Mouse (Mus musculus): ENCODE results near the gene Mcm9. TPM values are rescaled to one million over a fixed set of nuclear protein-coding genes. Genes with fewer than 3 reads are reported as not detected.
A peak's percentile ranks its signal among the peaks of the same experiment; 100 is the strongest.

Gene Mcm9
- total and polyA plus RNA-seq, 2 experiments from 2014 or later = 7.7 to 8.0 TPM

GRCm38 (mm10) chr10:53598821-53599220 is 31.4 kb downstream of the Mcm9 start:
- Histone ChIP-seq H3K27ac (no peak overlapping the region), H3K4me2 (ENCODE audit: low read depth, low read length) (peak overlapping the region; percentile 77), H3K9me3 (ENCODE audit: low read length) (no peaks in the 10 kb centered on the region), H3K9ac (replicated peaks; ENCODE audit: low read length) (no peak overlapping the region), H3K36me3 (ENCODE audit: insufficient read depth, low read length) (no peaks in the 10 kb centered on the region), H3K4me3 (ENCODE audit: low read length) (peak overlapping the region; percentile 65; the same call in 1 of the 2 replicates), H3K27me3 (ENCODE audit: insufficient read depth, low read length) (no peaks in the 10 kb centered on the region), H3K4me1 (ENCODE audit: insufficient read depth, low read length) (peaks cover 10% of the 10 kb centered on the region; the same call in 1 of the 2 replicates)
- TF ChIP-seq CTCF (IDR thresholded peaks at IDR 0.05; ENCODE audit: low read depth) = peak; percentile 31
- WGBS = 54% methylated on average over 5 of the region's 5 CpGs
- ATAC-seq (no peak), DNase-seq (ENCODE audit: low spot score) (peak; percentile 24)

DNA sequence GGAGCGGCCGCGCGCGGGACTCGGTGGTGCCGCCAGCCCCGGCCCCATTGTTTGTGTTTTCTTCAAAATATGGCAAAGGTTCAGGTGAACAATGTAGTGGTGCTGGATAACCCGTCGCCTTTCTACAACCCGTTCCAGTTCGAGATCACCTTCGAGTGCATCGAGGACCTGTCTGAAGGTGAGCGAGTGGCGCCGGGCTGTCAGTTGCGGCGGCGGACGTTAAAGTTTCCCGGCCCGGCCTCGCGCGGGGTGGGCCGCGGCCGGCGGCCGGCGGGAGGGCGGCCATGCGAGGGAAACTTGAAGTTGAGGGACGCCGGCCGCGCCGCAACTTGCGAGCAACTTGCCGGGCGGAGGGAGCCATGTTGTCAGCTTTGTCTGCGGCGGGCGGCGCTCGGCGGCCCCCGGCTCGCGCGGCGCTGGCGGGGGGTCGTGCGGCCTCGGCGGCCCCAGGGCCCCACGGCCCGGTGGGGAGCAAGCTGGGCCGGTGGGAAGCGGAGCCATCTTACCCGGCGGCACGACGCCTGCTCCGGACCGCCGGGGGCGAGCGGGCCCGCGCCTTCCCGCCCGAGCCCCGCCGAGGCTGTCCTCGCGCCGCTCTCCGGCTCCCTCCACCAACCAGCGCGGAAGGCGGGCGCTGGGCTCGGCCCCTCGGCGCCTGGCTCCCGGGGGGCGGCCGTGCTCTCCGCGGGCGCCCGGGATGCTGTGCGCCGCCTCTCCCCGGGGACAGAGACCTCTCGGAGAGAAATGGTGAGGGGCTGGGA is 32.9 kb downstream of the Mcm9 start:
- Histone ChIP-seq H3K27ac (peak overlapping the region; percentile 93), H3K4me3 (ENCODE audit: low read length) (peak overlapping the region; percentile 65), H3K4me2 (ENCODE audit: low read depth, low read length) (peak overlapping the region; percentile 77), H3K9me3 (ENCODE audit: low read length) (no peaks in the 10 kb centered on the region), H3K27me3 (ENCODE audit: insufficient read depth, low read length) (no peaks in the 10 kb centered on the region), H3K36me3 (ENCODE audit: insufficient read depth, low read length) (no peaks in the 10 kb centered on the region), H3K4me1 (ENCODE audit: insufficient read depth, low read length) (peaks cover 10% of the 10 kb centered on the region; the same call in 1 of the 2 replicates), H3K9ac (replicated peaks; ENCODE audit: low read length) (peak overlapping the region; percentile 76)
- WGBS = under 1% methylated on average over 89 of the region's 99 CpGs
- TF ChIP-seq CTCF (IDR thresholded peaks at IDR 0.05; ENCODE audit: low read depth) = no peak
- ATAC-seq (peak; percentile 16), DNase-seq (ENCODE audit: low spot score) (peak; percentile 61)

- Histone ChIP-seq H3K4me2 (ENCODE audit: low read depth, low read length) (peak within 1 kb of the TSS; percentile 77), H3K36me3 (ENCODE audit: insufficient read depth, low read length) (no peaks in the 10 kb centered on the region), H3K27ac (peak within 1 kb of the TSS; percentile 93), H3K4me1 (ENCODE audit: insufficient read depth, low read length) (peaks cover 10% of the 10 kb centered on the region; the same call in 1 of the 2 replicates), H3K27me3 (ENCODE audit: insufficient read depth, low read length) (no peaks in the 10 kb centered on the region), H3K4me3 (ENCODE audit: low read length) (peak within 1 kb of the TSS; percentile 65), H3K9me3 (ENCODE audit: low read length) (no peaks in the 10 kb centered on the region), H3K9ac (replicated peaks; ENCODE audit: low read length) (peak within 1 kb of the TSS; percentile 76)
- peak; percentile 98 for DNase-seq (ENCODE audit: low spot score)
- peak; percentile 74 for TF ChIP-seq CTCF (IDR thresholded peaks at IDR 0.05; ENCODE audit: low read depth)
- under 1% methylated on average over 49 of the region's 52 CpGs for WGBS
- ATAC-seq = peak; percentile 97
These were observed 33.5 kb downstream of the Mcm9 start, which contains the start of gene Asf1a for GRCm38 (mm10) chr10:53596677-53597120. Gene Asf1a (plus strand): TSS chr10:53596757.

DNA sequence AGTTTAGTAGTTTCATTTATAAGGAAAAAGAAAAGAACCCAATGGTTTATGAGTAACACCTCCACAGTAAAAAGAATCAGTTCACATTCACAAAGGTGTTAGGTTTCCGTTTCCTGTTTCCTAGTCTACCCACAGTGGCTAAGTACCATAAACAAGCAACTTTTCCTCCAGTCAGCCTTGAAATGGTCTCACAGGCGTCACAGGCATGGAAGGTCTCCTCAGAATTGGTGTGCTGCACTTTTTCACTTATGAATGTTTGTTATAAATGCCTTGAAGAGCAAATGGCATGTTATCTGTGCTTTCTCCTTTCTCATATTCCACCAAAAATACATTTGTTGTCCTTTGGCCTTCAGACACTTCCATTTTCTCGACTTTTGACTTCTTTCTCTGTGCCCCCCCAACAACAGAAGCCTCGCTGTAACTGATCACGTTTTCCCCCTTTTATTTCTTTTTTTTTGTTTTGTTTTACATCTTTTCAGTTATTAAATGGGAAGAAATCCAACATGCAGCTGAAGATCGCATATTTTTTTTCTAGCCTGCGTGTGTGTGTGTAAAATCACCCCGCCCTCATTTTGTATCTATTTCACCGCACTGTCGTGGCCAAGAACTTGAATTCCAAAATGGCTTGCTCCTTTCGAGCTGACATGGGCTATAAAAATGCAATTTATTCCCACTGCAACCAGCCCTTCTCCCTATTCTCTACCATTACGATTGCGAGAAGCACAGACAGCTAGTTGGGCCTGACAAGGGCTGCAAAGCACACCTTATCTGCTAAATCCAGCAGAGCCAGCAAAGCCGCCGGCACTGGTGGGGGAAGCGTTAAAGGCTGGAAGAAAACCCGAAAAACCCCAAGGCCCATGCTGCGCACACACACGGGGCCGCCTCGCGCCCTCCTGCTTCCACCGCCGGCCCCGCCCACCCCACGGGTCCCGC is 34.2 kb downstream of the Mcm9 start:
- Histone ChIP-seq H3K9ac (replicated peaks; ENCODE audit: low read length) (peak overlapping the region; percentile 76), H3K4me3 (ENCODE audit: low read length) (peak overlapping the region; percentile 65), H3K9me3 (ENCODE audit: low read length) (no peaks in the 10 kb centered on the region), H3K4me2 (ENCODE audit: low read depth, low read length) (peak overlapping the region; percentile 77), H3K27ac (peak overlapping the region; percentile 93), H3K4me1 (ENCODE audit: insufficient read depth, low read length) (peaks cover 10% of the 10 kb centered on the region; the same call in 1 of the 2 replicates), H3K36me3 (ENCODE audit: insufficient read depth, low read length) (no peaks in the 10 kb centered on the region), H3K27me3 (ENCODE audit: insufficient read depth, low read length) (no peaks in the 10 kb centered on the region)
- no peak for TF ChIP-seq CTCF (IDR thresholded peaks at IDR 0.05; ENCODE audit: low read depth)
- DNase-seq (ENCODE audit: low spot score) (peak; percentile 2), ATAC-seq (no peak)
- WGBS = 8% methylated on average over 27 of the region's 27 CpGs

DNA sequence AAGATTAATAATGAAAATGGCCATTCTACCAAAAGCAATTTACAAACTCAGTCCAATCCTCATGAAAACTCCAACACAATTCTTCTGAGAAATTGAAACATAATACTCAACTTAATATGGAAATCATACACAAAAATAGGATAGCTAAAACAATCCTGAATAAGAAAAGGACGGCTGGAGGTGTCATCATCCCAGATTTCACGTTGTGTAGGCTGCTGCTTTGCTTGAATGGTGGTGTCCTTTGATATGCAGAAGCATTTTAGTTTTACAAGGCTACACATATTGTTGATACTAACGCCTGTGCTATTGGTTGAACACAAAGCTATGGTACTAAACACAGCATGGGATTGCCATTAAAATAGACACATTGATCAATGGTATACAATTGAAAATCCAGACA is 44.5 kb downstream of the Mcm9 start:
- no peak overlapping the region for H3K4me3 ChIP-seq (ENCODE audit: low read length)
- H3K9me3 ChIP-seq (ENCODE audit: low read length) = no peaks in the 10 kb centered on the region
- 57% methylated on average over 3 of the region's 3 CpGs for WGBS
- H3K4me1 ChIP-seq (ENCODE audit: insufficient read depth, low read length) = 0 out of 2 replicates have a peak, but pooled peaks cover under 1% of the 10 kb centered on the region
- no peak overlapping the region for H3K9ac ChIP-seq (replicated peaks; ENCODE audit: low read length)
- H3K27ac ChIP-seq = no peak overlapping the region
- TF ChIP-seq CTCF (IDR thresholded peaks at IDR 0.05; ENCODE audit: low read depth) = no peak
- no peaks in the 10 kb centered on the region for H3K27me3 ChIP-seq (ENCODE audit: insufficient read depth, low read length)
- no peak overlapping the region for H3K4me2 ChIP-seq (ENCODE audit: low read depth, low read length)
- ATAC-seq = no peak
- no peak for DNase-seq (ENCODE audit: low spot score)
- H3K36me3 ChIP-seq (ENCODE audit: insufficient read depth, low read length) = no peaks in the 10 kb centered on the region

DNA sequence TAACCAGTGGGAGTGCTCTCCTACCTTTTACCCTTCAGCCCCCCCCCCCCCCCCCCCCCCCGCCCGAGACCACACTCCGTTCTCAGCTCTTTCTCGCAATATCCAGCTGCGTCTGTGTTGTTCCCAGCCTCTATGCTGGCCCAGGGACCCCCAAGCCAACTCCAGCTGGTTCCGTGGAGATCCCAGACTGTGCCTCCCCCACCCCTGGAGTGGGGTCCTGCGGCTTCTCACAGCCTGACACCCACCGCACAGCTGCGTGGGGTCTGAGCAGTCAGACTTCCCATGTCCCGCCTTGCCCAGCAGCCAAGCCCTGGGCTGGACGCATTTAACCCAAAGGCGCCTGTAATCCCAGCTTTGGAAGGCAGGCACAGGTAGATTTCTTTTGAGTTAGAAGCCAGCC is 49.2 kb downstream of the Mcm9 start:
- H3K9ac ChIP-seq (replicated peaks; ENCODE audit: low read length) = peak overlapping the region; percentile 35; the same call in 1 of the 2 replicates
- ATAC-seq = peak; percentile 68
- H3K36me3 ChIP-seq (ENCODE audit: insufficient read depth, low read length) = no peaks in the 10 kb centered on the region
- H3K4me3 ChIP-seq (ENCODE audit: low read length) = peak overlapping the region; percentile 39
- H3K27me3 ChIP-seq (ENCODE audit: insufficient read depth, low read length) = no peaks in the 10 kb centered on the region
- 13% methylated on average over 11 of the region's 12 CpGs for WGBS
- H3K9me3 ChIP-seq (ENCODE audit: low read length) = no peaks in the 10 kb centered on the region
- no peak overlapping the region for H3K27ac ChIP-seq
- TF ChIP-seq CTCF (IDR thresholded peaks at IDR 0.05; ENCODE audit: low read depth) = no peak
- DNase-seq (ENCODE audit: low spot score) = no peak
- H3K4me2 ChIP-seq (ENCODE audit: low read depth, low read length) = peak overlapping the region; percentile 78
- H3K4me1 ChIP-seq (ENCODE audit: insufficient read depth, low read length) = 0 out of 2 replicates have a peak, but pooled peaks cover 4% of the 10 kb centered on the region

All from hindbrain, postnatal 0 days (tissue).